Mouse (Mus musculus) limb, embryonic 14.5 days (tissue): Measurements from ENCODE around the gene Prpf31. TPM values are rescaled to one million over a fixed set of nuclear protein-coding genes. Genes with fewer than 3 reads are reported as not detected.

ENCODE experiments used
- ATAC-seq: fragments of 200-750 bp; cut with Nextera tagmentation; 2 replicates; pipeline ENCODE4 v1.8.0; 2017; ENCODE audit warnings: low read depth, moderate number of reproducible peaks, moderate TSS enrichment; ENCODE audit not compliant: low FRiP score
- DNase-seq: peaks from one replicate; pipeline ENCODE4 v3.0.0-alpha.2; 2015; ENCODE audit warnings: low spot score
- H3K27ac ChIP-seq: fragments of 300-500 bp; sonication (generic); replicated peaks from 2 replicates; pipeline ENCODE4 v1.5.1; 2014; ENCODE audit warnings: low read depth, mild to moderate bottlenecking, low read length, moderate library complexity, mixed read lengths
- H3K27me3 ChIP-seq: fragments of 300-500 bp; sonication (generic); 2 replicates; pipeline ENCODE4 v1.6.1; 2014; ENCODE audit warnings: low read length, mixed read lengths; ENCODE audit not compliant: control insufficient read depth, insufficient read depth
- H3K36me3 ChIP-seq: fragments of 300-500 bp; sonication (generic); 2 replicates; pipeline ENCODE4 v1.6.1; 2014; ENCODE audit warnings: mild to moderate bottlenecking, low read length, moderate library complexity, mixed read lengths; ENCODE audit not compliant: control insufficient read depth, insufficient read depth
- H3K4me1 ChIP-seq: fragments of 300-500 bp; sonication (generic); 2 replicates; pipeline ENCODE4 v1.6.1; 2014; ENCODE audit warnings: antibody characterized with exemption, low read length, mixed read lengths; ENCODE audit not compliant: control insufficient read depth, insufficient read depth
- H3K4me2 ChIP-seq: fragments of 300-500 bp; sonication (generic); replicated peaks from 2 replicates; pipeline ENCODE4 v1.6.1; 2014; ENCODE audit warnings: low read depth, mild to moderate bottlenecking, low read length, moderate library complexity; ENCODE audit not compliant: severe bottlenecking
- H3K4me3 ChIP-seq: fragments of 300-500 bp; sonication (generic); replicated peaks from 2 replicates; pipeline ENCODE4 v1.5.1; 2014; ENCODE audit warnings: low read length
- H3K9ac ChIP-seq: fragments of 300-500 bp; sonication (generic); 2 replicates; pipeline ENCODE4 v1.6.1; 2014; ENCODE audit warnings: mild to moderate bottlenecking, low read depth, low read length, moderate library complexity; ENCODE audit not compliant: severe bottlenecking
- H3K9me3 ChIP-seq: fragments of 300-500 bp; sonication (generic); 2 replicates; pipeline ENCODE4 v1.6.1; 2016; ENCODE audit warnings: low read length; ENCODE audit not compliant: control insufficient read depth
- POLR2A ChIP-seq: fragments of 200-500 bp; IDR thresholded peaks from 2 replicates; pipeline ENCODE4 v1.8.0; 2012; ENCODE audit warnings: inconsistent platforms, mild to moderate bottlenecking, moderate library complexity, borderline replicate concordance; ENCODE audit not compliant: insufficient read depth, insufficient read length; ENCODE audit errors: extremely low read depth
- WGBS: fragments of 180-500 bp; shearing (Covaris S2); extraction: QIAGEN DNeasy Blood & Tissue Kit; methylation state at CpG from one replicate; pipeline ENCODE4 v1.1.7; 2014; 5-methylcytosine and 5-hydroxymethylcytosine counted together
- polyA plus RNA-seq, 2 experiments: library from polyadenylated mRNA; depleted of rRNA in 1 of 2; stranded (reverse) in 1 of 2; unstranded in 1 of 2; fragments of >200 nt; fragmentation: Nextera tagmentation in 1 of 2; extraction: Ambion mirVana in 1 of 2; gene quantifications; 2 replicates each; pipeline versions ENCODE4 v1.2.1 to v1.2.3; 2012 to 2014

The Prpf31 gene
- polyA plus RNA-seq, 2 experiments, result 64.9 to 85.6 TPM

- no peak overlapping the region for H3K4me3 ChIP-seq
These were observed 28.7 kb upstream of the Prpf31 start for GRCm38 (mm10) chr7:3601119-3601518.

GRCm38 (mm10) chr7:3606798-3607197, 23.0 kb upstream of the Prpf31 start:
- WGBS, result 29% methylated on average over 2 of the region's 2 CpGs
- DNase-seq, result no peak
- Histone ChIP-seq H3K27me3 (no peaks in the 10 kb centered on the region), H3K4me2 (no peak overlapping the region), H3K9ac (no peak overlapping the region), H3K9me3 (no peaks in the 10 kb centered on the region), H3K36me3 (no peaks in the 10 kb centered on the region), H3K4me1 (no peaks in the 10 kb centered on the region), H3K4me3 (no peak overlapping the region), H3K27ac (no peak overlapping the region)
- no peak for TF ChIP-seq POLR2A
- no peak for ATAC-seq

More at GRCm38 (mm10) chr7:3601119-3601518, 28.7 kb upstream of the Prpf31 start:
- peak; percentile 86 for DNase-seq
- no peak overlapping the region for H3K9ac ChIP-seq
- no peaks in the 10 kb centered on the region for H3K36me3 ChIP-seq
- H3K4me1 ChIP-seq, result no peaks in the 10 kb centered on the region
- WGBS, result 10% methylated on average over 4 of the region's 4 CpGs
- H3K9me3 ChIP-seq, result no peaks in the 10 kb centered on the region
- H3K4me2 ChIP-seq, result no peak overlapping the region
- no peak; the same call in 1 of the 2 replicates for ATAC-seq
- no peak for TF ChIP-seq POLR2A
- no peaks in the 10 kb centered on the region for H3K27me3 ChIP-seq
- no peak overlapping the region for H3K27ac ChIP-seq

- H3K9me3 ChIP-seq, result no peaks in the 10 kb centered on the region
- no peak overlapping the region for H3K4me2 ChIP-seq
- H3K4me3 ChIP-seq, result no peak overlapping the region
- no peak for ATAC-seq
- H3K27me3 ChIP-seq, result no peaks in the 10 kb centered on the region
- H3K4me1 ChIP-seq, result no peaks in the 10 kb centered on the region
- TF ChIP-seq POLR2A, result no peak
- H3K36me3 ChIP-seq, result no peaks in the 10 kb centered on the region
- H3K9ac ChIP-seq, result no peak overlapping the region
- WGBS, result 61% methylated on average over 6 of the region's 6 CpGs
- DNase-seq, result no peak
- H3K27ac ChIP-seq, result no peak overlapping the region
These were observed 22.4 kb upstream of the Prpf31 start for GRCm38 (mm10) chr7:3607391-3607790.

- WGBS, result 92% methylated on average over 3 of the region's 3 CpGs
- Histone ChIP-seq H3K36me3 (no peaks in the 10 kb centered on the region), H3K4me3 (no peak overlapping the region)
These were observed 21.1 kb upstream of the Prpf31 start for GRCm38 (mm10) chr7:3608668-3609067.

GRCm38 (mm10) chr7:3609082-3609481, 20.7 kb upstream of the Prpf31 start:
- H3K4me2 ChIP-seq, result no peak overlapping the region
- H3K27me3 ChIP-seq, result no peaks in the 10 kb centered on the region
- no peaks in the 10 kb centered on the region for H3K4me1 ChIP-seq
- H3K9me3 ChIP-seq, result no peaks in the 10 kb centered on the region
- ATAC-seq (no peak), DNase-seq (no peak)
- no peak overlapping the region for H3K4me3 ChIP-seq
- no peak overlapping the region for H3K9ac ChIP-seq
- H3K36me3 ChIP-seq, result no peaks in the 10 kb centered on the region
- WGBS, result 39% methylated on average over 3 of the region's 3 CpGs
- TF ChIP-seq POLR2A, result no peak
- no peak overlapping the region for H3K27ac ChIP-seq

More at GRCm38 (mm10) chr7:3608668-3609067, 21.1 kb upstream of the Prpf31 start:
- H3K27me3 ChIP-seq, result no peaks in the 10 kb centered on the region
- no peak overlapping the region for H3K4me2 ChIP-seq
- TF ChIP-seq POLR2A, result no peak
- H3K9ac ChIP-seq, result no peak overlapping the region
- ATAC-seq (no peak), DNase-seq (no peak)
- no peaks in the 10 kb centered on the region for H3K4me1 ChIP-seq
- no peak overlapping the region for H3K27ac ChIP-seq
- H3K9me3 ChIP-seq, result no peaks in the 10 kb centered on the region

GRCm38 (mm10) chr7:3610437-3610836, 19.3 kb upstream of the Prpf31 start:
- 90% methylated on average over 3 of the region's 3 CpGs for WGBS

More at GRCm38 (mm10) chr7:3610437-3610836, 19.3 kb upstream of the Prpf31 start:
- no peak overlapping the region for H3K4me2 ChIP-seq
- H3K4me1 ChIP-seq, result no peaks in the 10 kb centered on the region
- no peaks in the 10 kb centered on the region for H3K27me3 ChIP-seq
- no peaks in the 10 kb centered on the region for H3K36me3 ChIP-seq
- no peak overlapping the region for H3K27ac ChIP-seq
- no peak for ATAC-seq
- no peak for DNase-seq
- TF ChIP-seq POLR2A, result no peak
- H3K9me3 ChIP-seq, result no peaks in the 10 kb centered on the region
- H3K4me3 ChIP-seq, result no peak overlapping the region
- H3K9ac ChIP-seq, result no peak overlapping the region
